Mouse (Mus musculus) spleen, postnatal 4 days (tissue): ENCODE measurements around the gene Arpc2.
A peak's percentile ranks its signal among the peaks of the same experiment; 100 is the strongest.

Source experiments
- DNase-seq, 2 experiments: peaks; one replicate each; pipeline ENCODE4 v3.0.0; 2022; ENCODE audit warnings: low spot score in 2 of 2

The Arpc2 gene

GRCm38 (mm10) chr1:74239162-74239561 lies 3.3 kb downstream of the Arpc2 start:
- DNase-seq = no peak

GRCm38 (mm10) chr1:74239618-74240017 lies 3.7 kb downstream of the Arpc2 start:
- DNase-seq = peak in 1 of 2 experiments; percentile 19

DNA sequence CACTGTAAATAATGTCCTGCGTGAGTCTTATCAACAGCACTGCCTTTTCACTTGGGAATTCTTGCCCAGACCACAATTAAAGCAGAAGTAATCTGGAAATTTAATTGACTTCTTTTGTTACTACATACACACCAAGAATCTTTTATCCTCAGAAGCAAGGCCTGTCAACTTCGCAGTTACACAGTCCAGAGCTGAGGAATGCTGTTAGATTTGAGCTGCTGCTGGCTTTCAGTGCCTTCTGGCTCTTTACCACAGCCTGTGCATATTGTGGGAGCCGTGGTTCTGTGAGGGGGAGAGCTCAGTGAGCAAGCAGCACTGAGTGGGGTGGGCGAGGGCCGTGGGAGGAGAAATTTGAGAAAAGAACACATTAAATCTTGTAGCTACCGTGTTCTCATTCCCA lies 4.4 kb downstream of the Arpc2 start:
- no peak for DNase-seq

DNA sequence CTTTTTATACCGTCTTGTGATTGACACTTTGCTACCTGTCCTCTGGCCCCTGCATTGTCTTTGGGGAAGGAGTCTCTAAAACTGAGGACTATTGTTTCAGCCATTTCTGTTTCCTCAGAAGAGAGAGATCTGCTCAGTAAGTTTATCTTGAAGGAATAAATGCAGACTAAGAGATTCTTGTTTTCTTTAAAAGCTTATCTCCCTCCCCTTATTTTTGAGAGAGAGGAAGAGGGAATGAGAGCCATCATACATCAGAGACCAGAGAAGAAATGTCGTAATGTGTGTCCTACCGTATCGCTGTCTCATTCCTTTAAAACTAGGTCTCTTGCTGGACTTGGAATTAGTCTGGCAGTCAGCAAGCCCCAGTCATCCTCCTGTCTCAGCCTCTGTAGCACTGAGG lies 4.9 kb downstream of the Arpc2 start:
- DNase-seq = no peak

DNA sequence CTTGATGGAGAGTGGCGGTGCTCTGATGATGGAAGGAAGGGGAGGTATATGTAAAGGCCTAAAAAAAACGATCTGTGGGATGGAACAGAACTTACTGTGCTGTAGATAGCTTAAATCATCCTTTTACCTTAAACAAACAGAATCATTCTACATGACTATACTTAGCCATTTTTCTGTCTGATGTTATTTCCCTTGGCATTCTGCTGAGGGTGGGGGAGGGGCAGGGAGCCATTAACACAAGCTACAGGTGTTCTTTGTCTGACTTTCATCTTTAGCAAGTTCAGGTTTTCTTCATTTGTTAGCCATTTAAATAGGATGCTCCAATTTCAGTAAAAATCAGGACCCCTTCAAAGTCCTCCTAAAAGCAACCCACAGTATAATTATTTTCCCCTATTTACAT lies 9.6 kb downstream of the Arpc2 start:
- no peak for DNase-seq

DNA sequence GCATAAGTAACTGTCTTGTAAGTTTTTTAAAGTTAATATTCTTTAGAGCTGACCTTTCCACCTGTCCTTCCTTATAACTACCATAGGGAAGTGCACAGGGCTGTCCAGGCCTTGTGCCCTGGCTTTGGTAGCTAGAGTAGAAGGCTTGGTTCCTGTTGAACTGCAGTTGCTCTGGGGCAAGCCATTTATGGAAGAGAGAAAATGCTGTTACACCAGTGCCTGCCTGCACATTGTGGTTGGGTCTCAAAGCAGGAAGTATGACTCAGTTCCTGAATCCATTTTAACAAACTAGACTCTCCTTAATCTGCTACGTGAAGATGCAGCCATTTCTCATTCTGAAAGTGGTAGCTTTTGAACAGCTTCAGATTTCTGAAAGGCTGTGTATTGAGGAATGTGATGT lies 12.9 kb downstream of the Arpc2 start:
- peak; percentile 33 to 63 for DNase-seq

DNA sequence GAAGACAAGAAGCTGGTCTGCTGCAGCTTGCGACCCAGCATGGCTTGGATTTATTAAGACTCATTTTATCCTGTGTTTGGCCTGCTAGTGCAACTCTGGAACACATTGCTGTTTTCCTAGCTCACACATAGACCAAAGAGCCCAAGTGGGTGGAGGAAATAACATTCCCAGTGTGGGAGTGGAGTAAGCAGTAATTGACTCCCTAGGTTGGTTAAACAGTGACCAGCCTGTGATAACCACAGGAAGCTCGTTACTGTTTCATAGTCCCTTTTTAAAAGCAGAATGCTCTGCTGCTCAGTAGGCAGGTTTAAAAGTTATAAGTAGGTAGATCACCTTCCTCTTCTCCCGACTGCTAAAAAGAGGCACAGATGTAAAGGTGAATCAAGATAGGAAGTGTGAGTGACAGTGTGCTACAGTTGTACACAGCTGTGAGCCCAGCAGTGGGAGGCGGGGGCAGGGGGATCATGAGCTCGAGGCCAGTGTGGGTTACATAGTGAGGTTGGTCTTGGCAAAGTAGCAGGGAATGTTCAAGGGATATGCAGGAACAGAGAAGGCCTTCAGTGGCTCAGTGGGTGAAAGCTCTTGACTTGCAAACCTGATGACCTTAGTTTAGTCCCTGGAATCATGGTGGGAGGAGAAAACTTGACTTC lies 13.6 kb downstream of the Arpc2 start:
- DNase-seq = no peak

GRCm38 (mm10) chr1:74250096-74250495 lies 14.2 kb downstream of the Arpc2 start:
- no peak for DNase-seq

GRCm38 (mm10) chr1:74255704-74256345 lies 19.9 kb downstream of the Arpc2 start:
- no peak for DNase-seq

- DNase-seq = no peak
These were observed 20.9 kb downstream of the Arpc2 start for GRCm38 (mm10) chr1:74256782-74257181.

DNA sequence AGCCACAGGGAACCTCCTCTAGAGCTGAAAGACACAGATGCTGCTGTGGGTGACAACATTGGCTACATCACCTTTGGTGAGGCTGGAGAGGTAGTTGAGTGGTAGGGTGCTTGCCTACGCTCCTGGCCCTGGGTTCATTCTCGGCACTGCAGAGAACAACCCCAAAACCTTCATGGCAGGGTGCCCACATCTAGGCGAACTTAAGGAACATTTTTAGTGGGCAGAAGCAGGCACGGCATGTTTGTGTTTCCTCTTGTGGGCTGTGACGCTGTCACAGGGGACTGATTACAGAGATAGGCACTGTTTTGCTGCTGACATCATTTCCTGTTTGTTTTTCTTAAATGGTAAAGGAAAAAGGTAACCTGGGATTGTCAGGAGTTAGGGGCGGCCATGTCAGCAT lies 26.6 kb downstream of the Arpc2 start:
- no peak for DNase-seq

DNA sequence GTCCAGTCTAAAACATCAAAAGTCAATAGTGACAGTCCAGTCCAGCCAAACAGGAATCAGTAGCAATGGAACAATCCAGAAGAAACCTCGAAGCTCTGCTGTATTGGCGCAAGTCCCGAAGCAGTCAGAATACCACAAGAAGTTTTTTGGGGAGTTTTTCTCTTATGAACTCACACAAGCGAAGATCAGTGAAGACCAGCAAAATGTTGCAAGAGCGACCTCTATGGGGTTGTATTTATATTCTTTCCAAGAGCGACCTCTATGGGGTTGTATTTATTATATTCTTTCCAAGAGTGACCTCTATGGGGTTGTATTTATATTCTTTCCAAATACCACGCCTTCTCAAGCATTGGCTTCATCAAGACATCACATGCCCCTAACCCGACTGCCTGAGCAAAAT lies 32.9 kb downstream of the Arpc2 start:
- no peak for DNase-seq

DNA sequence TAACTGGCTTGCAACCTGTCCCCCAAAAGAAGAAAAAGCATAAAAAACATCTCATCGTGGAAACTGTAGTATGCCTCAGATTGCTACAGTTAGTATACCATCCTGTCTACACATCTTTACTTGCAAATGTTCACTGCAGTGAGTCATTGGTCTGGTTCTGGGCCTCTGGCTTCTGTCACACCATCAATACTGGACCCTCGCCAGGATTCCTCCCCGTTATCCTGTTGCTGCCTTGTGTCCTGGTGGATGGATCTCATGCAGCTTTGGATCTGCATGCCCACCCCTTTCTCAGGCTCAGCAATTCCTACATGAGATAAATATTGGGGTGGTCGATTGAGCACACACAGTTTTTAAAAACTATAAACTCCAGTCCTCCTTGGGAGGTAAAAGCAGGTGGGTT lies 35.8 kb downstream of the Arpc2 start:
- no peak for DNase-seq

DNA sequence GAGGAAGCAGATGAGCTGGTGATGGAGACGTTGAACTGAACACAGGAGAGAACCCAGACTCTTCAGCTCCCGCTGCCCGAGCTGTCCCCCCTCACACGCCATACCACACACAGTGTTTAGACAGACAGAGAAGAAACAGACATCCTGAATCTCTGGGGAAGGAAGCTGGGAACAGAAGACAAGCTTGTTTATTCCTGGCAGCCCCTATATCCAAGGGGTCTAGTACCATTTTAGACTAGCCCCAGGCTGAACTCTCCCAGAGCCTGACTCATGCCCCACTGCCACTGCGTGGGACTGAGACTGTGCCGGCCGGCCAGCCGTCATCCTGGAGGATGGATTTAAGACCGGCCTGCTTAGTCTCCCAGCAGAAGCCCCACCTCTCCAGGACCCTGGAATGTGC lies 39.1 kb downstream of the Arpc2 start:
- DNase-seq = no peak

DNA sequence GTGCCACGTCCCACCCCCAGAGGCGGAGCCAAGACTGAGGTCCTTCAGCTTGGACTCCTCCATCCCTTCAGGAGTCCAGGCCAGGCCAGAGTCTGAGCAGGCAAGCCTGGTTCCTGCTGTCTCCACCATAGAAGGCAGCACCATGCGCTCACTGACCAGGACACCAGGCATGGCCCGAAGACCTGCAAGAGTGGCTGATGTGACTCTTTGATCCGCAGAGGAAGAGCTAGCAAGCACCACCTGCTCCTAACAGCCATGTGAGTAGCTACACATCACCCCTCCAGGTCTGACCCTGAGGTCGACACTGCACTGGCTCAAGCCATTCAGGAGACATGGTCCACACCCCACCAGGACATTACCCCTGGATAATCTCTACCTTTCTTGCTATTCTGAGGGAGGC lies 41.2 kb downstream of the Arpc2 start:
- no peak for DNase-seq

DNA sequence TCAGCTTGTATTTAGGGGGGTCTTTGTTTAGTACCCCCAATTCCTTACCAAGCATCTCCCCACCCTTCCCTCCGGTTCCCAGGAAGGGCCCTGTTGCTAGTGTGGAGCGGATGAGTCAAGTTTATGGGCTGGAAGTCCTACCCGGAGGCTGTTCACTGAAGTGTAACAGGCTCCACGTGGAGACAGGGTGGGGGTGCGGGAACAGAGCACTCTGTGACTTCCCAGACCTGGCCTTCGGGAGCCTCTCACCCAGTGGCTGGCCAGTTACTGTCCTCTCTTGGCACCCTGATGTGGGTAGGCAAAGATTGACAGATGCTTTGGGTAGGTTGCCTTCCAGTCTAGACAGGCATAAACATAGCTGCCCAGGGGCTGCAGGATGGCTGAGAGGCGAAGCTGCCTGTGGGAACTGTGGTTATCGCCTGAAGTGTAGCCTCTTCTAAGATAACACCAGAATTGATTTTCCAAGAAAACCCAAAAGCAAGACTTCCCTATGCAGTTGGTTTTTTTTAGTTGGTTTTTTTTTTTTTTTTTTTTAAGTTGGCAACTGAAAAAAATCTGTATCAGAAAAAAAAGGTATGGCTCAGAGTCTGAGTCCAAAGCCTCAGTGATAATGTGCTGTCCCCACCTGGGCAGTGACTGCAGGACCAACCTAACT lies 42.1 kb downstream of the Arpc2 start:
- no peak for DNase-seq

GRCm38 (mm10) chr1:74278538-74278937 lies 42.7 kb downstream of the Arpc2 start, which contains the start of gene Gpbar1:
Gpbar1 (plus strand) TSS chr1:74278550.
- peak in 1 of 2 experiments; percentile 62 for DNase-seq

DNA sequence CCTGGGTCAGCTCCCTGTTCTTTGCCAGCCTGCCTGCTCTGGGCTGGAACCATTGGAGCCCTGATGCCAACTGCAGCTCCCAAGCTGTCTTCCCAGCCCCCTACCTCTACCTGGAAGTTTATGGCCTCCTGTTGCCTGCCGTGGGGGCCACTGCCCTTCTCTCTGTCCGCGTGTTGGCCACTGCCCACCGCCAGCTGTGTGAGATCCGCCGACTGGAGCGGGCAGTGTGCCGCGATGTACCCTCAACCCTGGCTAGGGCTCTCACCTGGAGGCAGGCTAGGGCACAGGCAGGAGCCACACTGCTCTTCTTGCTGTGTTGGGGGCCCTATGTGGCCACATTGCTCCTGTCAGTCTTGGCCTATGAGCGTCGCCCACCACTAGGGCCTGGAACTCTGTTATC lies 43.1 kb downstream of the Arpc2 start:
- DNase-seq = peak in 1 of 2 experiments; percentile 57

DNA sequence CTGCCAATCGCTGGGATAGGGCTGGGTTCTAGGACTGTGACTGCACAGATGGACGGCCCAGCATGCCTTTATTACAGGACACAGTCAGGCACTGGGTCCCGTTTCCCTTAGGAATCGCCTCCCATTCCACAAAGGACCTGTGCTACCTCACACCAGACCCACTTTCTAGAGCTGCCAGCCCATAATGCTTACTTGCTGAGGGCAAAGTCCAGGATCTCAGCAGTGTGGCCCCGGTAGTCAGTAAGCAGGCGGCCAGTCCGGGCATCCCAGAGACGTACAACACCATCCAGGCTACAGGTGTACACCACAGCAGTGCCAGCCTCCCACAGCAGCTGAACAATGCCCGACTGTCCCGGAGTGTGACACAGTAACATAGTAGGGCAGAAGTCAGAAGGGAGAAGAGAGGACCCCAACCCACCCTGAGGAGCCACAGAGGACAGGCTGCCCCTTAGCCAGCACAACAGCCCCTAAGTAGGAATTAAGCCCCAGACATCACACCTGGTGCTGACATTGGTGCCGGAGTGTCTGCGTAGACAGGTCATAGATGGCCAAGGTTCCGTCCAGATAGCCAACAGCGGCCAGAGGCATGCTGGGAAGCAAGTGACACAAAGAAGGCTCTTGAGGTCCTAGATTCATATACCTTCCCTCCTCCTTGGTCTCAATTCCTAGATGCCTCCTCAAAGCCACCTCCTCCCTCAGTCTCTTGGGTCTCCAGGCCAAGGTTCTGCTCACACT lies 44.9 kb downstream of the Arpc2 start:
- peak in 1 of 2 experiments; percentile 59 for DNase-seq

- no peak for DNase-seq
These were observed 45.5 kb downstream of the Arpc2 start for GRCm38 (mm10) chr1:74281372-74281771.

DNA sequence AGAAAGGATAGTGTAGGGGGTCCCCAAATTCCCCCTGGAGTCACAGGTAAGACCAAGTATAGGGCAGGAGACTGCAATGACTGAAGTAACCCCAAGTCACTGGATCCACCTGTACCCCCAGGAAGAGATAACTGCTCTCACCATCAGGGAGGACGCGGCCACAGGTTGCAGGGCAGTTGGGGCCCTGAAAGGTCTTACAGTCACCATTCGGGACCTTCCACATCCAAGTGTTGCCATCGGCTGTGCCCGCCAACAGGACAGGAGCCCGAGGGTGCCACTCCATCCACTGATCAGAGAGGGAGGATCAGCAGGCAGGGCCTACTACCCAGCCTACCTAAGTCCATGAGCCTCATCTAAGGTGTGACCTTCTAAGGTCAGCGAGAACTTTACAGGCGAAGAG lies 46.0 kb downstream of the Arpc2 start:
- peak in 1 of 2 experiments; percentile 62 for DNase-seq

DNA sequence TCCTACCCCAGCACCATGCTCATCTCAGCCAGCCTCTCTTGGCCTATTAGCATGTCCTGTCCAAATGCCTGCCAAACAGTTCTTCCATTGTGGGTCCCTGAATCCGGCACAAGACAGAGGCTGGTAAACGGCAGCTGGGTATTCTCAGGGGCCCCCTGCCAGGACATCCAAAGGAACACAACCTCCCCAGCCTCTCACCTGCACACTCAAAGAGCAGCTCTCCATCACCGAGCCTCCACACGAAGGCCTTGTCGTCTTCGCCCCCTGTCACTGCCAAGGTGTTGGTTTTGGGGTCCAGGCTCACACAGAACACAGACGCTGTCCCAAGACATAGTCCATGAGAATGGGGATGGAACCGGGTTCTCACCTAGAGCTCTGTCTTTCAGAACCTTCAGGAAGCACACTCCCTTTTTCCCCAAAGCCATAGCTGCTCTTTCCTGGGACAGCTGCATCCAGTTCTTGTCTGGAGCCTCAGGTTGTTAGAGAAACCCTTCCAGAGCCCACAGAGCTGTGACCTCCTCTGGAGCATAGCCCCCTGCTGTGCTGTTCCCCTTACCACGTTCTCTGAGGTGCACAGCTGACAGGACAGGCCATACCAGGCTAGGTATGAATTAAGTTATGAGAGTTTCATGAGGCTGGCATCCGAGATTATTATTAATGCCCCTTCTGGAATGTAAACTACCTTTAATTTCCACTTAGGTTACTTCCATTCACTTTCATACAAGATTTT lies 47.2 kb downstream of the Arpc2 start:
- DNase-seq = peak in 1 of 2 experiments; percentile 58
